Mouse (Mus musculus) hindbrain, embryonic 13.5 days (tissue): ENCODE data around the gene Radil. TPM values are rescaled to one million over a fixed set of nuclear protein-coding genes. Genes with fewer than 3 reads are reported as not detected.

Experiments
- ATAC-seq: fragments of 200-750 bp; cut with Nextera tagmentation; 2 replicates; pipeline ENCODE4 v1.8.0; 2017; ENCODE audit warnings: moderate TSS enrichment; ENCODE audit not compliant: low FRiP score
- H3K27ac ChIP-seq: fragments of 300-500 bp; sonication (generic); 2 replicates; pipeline ENCODE4 v1.5.1; 2015; ENCODE audit warnings: inconsistent platforms, mild to moderate bottlenecking, moderate library complexity
- H3K27me3 ChIP-seq: fragments of 300-500 bp; sonication (generic); 2 replicates; pipeline ENCODE4 v1.6.1; 2015; ENCODE audit warnings: mild to moderate bottlenecking, inconsistent platforms
- H3K36me3 ChIP-seq: fragments of 300-500 bp; sonication (generic); 2 replicates; pipeline ENCODE4 v1.6.1; 2015; ENCODE audit warnings: mild to moderate bottlenecking, inconsistent platforms
- H3K4me1 ChIP-seq: fragments of 300-500 bp; sonication (generic); replicated peaks from 2 replicates; pipeline ENCODE4 v1.6.1; 2015; ENCODE audit warnings: inconsistent platforms
- H3K4me2 ChIP-seq: fragments of 300-500 bp; sonication (generic); 2 replicates; pipeline ENCODE4 v1.6.1; 2015; ENCODE audit warnings: inconsistent platforms, mild to moderate bottlenecking, moderate library complexity
- H3K4me3 ChIP-seq: fragments of 300-500 bp; sonication (generic); 2 replicates; pipeline ENCODE4 v1.5.1; 2015; ENCODE audit warnings: mild to moderate bottlenecking, inconsistent platforms
- H3K9ac ChIP-seq: fragments of 300-500 bp; sonication (generic); 2 replicates; pipeline ENCODE4 v1.6.1; 2015; ENCODE audit warnings: mild to moderate bottlenecking, inconsistent platforms
- H3K9me3 ChIP-seq: fragments of 300-500 bp; sonication (generic); 2 replicates; pipeline ENCODE4 v1.6.1; 2016; ENCODE audit warnings: inconsistent platforms
- WGBS: fragments of 180-500 bp; shearing (Covaris S2); methylation state at CpG from one replicate; pipeline ENCODE4 v1.1.7; 2015; 5-methylcytosine and 5-hydroxymethylcytosine counted together
- polyA plus RNA-seq: library from polyadenylated mRNA; unstranded; fragments of >200 nt; fragmentation: Nextera tagmentation; extraction: Ambion mirVana; gene quantifications from 2 replicates; pipeline ENCODE4 v1.2.1, GENCODE M21; 2015

Radil gene
- polyA plus RNA-seq, 1 experiment from 2014 or later: 12.9 TPM

DNA sequence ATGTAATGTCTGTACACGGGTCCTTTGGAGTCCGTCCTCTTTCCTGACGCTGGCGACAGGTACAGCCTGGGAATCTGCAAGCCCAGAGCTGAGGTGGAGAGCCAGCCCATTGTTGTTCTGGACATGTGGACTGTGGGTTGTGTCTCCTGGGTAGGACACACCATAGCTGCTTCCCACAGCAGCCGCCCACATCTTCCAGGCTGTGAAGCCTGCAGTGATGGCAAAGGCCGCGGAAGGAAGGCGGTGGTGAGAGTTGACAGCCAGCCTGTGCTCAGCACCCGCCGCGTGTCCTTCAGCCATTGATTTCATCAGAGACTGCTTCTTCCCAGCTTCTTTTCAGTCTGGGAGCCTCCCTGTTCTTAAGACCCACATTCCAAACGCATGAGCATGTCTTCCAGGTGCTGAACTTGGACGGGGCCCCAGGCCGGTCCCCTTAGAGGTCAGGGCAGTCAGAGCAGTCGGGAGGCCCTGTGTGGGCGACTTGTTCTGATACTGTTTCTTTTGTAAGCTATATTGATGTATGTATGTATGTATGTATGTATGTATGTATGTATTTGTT is 112.4 kb downstream of the Radil start:
- H3K27ac ChIP-seq: no peak overlapping the region
- H3K4me1 ChIP-seq: peaks cover 54% of the 10 kb centered on the region
- H3K9ac ChIP-seq: no peak overlapping the region
- 84% methylated on average over 16 of the region's 16 CpGs for WGBS
- no peaks in the 10 kb centered on the region for H3K9me3 ChIP-seq
- H3K36me3 ChIP-seq: peaks cover 34% of the 10 kb centered on the region
- no peak for ATAC-seq
- no peak overlapping the region for H3K4me3 ChIP-seq
- H3K27me3 ChIP-seq: no peaks in the 10 kb centered on the region
- no peak overlapping the region for H3K4me2 ChIP-seq

DNA sequence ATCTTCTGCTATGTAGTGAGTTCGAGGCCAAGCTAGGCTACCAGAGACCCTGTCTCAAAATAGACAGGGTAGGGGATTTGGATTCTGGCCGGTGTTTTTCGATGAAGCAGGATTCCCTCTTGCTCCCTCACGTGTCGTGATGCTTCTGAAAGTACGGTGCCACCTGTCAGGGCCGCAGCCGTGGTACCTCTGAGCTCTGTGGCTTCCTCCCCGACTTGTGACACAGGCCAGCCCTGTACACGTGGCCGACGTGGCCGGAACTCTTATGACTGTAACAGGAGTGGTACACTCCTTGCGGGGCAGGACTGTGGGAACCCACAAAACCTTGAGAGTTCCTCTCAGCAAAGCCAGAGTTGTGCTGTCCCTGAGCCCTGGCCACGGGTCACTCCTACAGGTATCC is 115.2 kb downstream of the Radil start:
- Histone ChIP-seq H3K9me3 (no peaks in the 10 kb centered on the region), H3K36me3 (peaks cover 34% of the 10 kb centered on the region), H3K27ac (no peak overlapping the region), H3K9ac (no peak overlapping the region), H3K4me1 (peaks cover 51% of the 10 kb centered on the region), H3K27me3 (no peaks in the 10 kb centered on the region), H3K4me2 (no peak overlapping the region), H3K4me3 (no peak overlapping the region)
- 97% methylated on average over 15 of the region's 15 CpGs for WGBS
- ATAC-seq: no peak

Other genes with a start within 250 kb of the Radil start
- gene Foxk1, start 149.6 kb downstream of the Radil start, polyA plus RNA-seq: 5.3 and 5.6 TPM in 2 replicates
- 12.8 and 15.2 TPM in 2 replicates for gene Ap5z1, start 87.2 kb downstream of the Radil start, polyA plus RNA-seq
- gene Papolb, start 21.0 kb downstream of the Radil start, polyA plus RNA-seq: 0.23 and 0.31 TPM in 2 replicates
- 34.1 and 34.8 TPM in 2 replicates for gene Mmd2, start 57.7 kb upstream of the Radil start, polyA plus RNA-seq
- gene Wipi2, start 76.6 kb upstream of the Radil start, polyA plus RNA-seq: 44.4 and 44.5 TPM in 2 replicates
- 77.3 and 77.9 TPM in 2 replicates for gene Slc29a4, start 141.4 kb upstream of the Radil start, polyA plus RNA-seq